Mouse (Mus musculus): Measurements from ENCODE around the gene Dgkz. TPM values are rescaled to one million over a fixed set of nuclear protein-coding genes. Genes with fewer than 3 reads are reported as not detected.

Dgkz gene
- polyA plus RNA-seq, 1 experiment from 2014 or later = 32.1 TPM

GRCm38 (mm10) chr2:91953825-91954224 is 21.8 kb downstream of the Dgkz start:
- ATAC-seq (replicated peaks; ENCODE audit: low FRiP score, low read depth) (peak; percentile 62), DNase-seq (ENCODE audit: low spot score) (peak; percentile 81)
- Histone ChIP-seq H3K36me3 (ENCODE audit: insufficient read depth, low read length) (no peaks in the 10 kb centered on the region), H3K4me3 (replicated peaks; ENCODE audit: low read depth, low read length) (no peak overlapping the region), H3K4me2 (ENCODE audit: low read length) (no peak overlapping the region), H3K27ac (peak overlapping the region; percentile 10), H3K9me3 (replicated peaks; ENCODE audit: low read length) (no peaks in the 10 kb centered on the region), H3K27me3 (ENCODE audit: insufficient read depth, low read length) (no peaks in the 10 kb centered on the region), H3K4me1 (replicated peaks; ENCODE audit: insufficient read depth, low read length) (peaks cover 31% of the 10 kb centered on the region), H3K9ac (ENCODE audit: low read depth, low read length) (no peak overlapping the region)
- no peak for TF ChIP-seq CTCF (IDR thresholded peaks at IDR 0.05; ENCODE audit: low read depth)
- 14% methylated on average over 5 of the region's 5 CpGs for WGBS

GRCm38 (mm10) chr2:91950275-91951085 is 25.2 kb downstream of the Dgkz start:
- Histone ChIP-seq H3K9ac (ENCODE audit: low read depth, low read length) (peak overlapping the region; percentile 54; the same call in 1 of the 2 replicates), H3K36me3 (ENCODE audit: insufficient read depth, low read length) (no peaks in the 10 kb centered on the region), H3K27me3 (ENCODE audit: insufficient read depth, low read length) (no peaks in the 10 kb centered on the region), H3K4me1 (replicated peaks; ENCODE audit: insufficient read depth, low read length) (peaks cover 46% of the 10 kb centered on the region), H3K27ac (peak overlapping the region; percentile 72), H3K9me3 (replicated peaks; ENCODE audit: low read length) (no peaks in the 10 kb centered on the region), H3K4me2 (ENCODE audit: low read length) (peak overlapping the region; percentile 49), H3K4me3 (replicated peaks; ENCODE audit: low read depth, low read length) (no peak overlapping the region; the same call in 1 of the 2 replicates)
- ATAC-seq (replicated peaks; ENCODE audit: low FRiP score, low read depth) (peak; percentile 38), DNase-seq (ENCODE audit: low spot score) (peak; percentile 80)
- 17% methylated on average over 15 of the region's 15 CpGs for WGBS
- TF ChIP-seq CTCF (IDR thresholded peaks at IDR 0.05; ENCODE audit: low read depth) = no peak

GRCm38 (mm10) chr2:91949411-91950274 is 26.0 kb downstream of the Dgkz start:
- Histone ChIP-seq H3K9me3 (replicated peaks; ENCODE audit: low read length) (no peaks in the 10 kb centered on the region), H3K9ac (ENCODE audit: low read depth, low read length) (peak overlapping the region; percentile 54; the same call in 1 of the 2 replicates), H3K36me3 (ENCODE audit: insufficient read depth, low read length) (no peaks in the 10 kb centered on the region), H3K27me3 (ENCODE audit: insufficient read depth, low read length) (no peaks in the 10 kb centered on the region), H3K27ac (peak overlapping the region; percentile 72), H3K4me1 (replicated peaks; ENCODE audit: insufficient read depth, low read length) (peaks cover 41% of the 10 kb centered on the region), H3K4me2 (ENCODE audit: low read length) (peak overlapping the region; percentile 49), H3K4me3 (replicated peaks; ENCODE audit: low read depth, low read length) (no peak overlapping the region; the same call in 1 of the 2 replicates)
- WGBS = 54% methylated on average over 17 of the region's 17 CpGs
- ATAC-seq (replicated peaks; ENCODE audit: low FRiP score, low read depth) (no peak), DNase-seq (ENCODE audit: low spot score) (no peak)
- no peak for TF ChIP-seq CTCF (IDR thresholded peaks at IDR 0.05; ENCODE audit: low read depth)

- Histone ChIP-seq H3K27ac (peak overlapping the region; percentile 72; the same call in 1 of the 2 replicates), H3K4me1 (replicated peaks; ENCODE audit: insufficient read depth, low read length) (peaks cover 43% of the 10 kb centered on the region), H3K9me3 (replicated peaks; ENCODE audit: low read length) (no peaks in the 10 kb centered on the region), H3K9ac (ENCODE audit: low read depth, low read length) (no peak overlapping the region), H3K27me3 (ENCODE audit: insufficient read depth, low read length) (no peaks in the 10 kb centered on the region), H3K36me3 (ENCODE audit: insufficient read depth, low read length) (no peaks in the 10 kb centered on the region), H3K4me3 (replicated peaks; ENCODE audit: low read depth, low read length) (no peak overlapping the region), H3K4me2 (ENCODE audit: low read length) (no peak overlapping the region)
- DNase-seq (ENCODE audit: low spot score) = no peak
- no peak for ATAC-seq (replicated peaks; ENCODE audit: low FRiP score, low read depth)
- 52% methylated on average over 3 of the region's 3 CpGs for WGBS
- TF ChIP-seq CTCF (IDR thresholded peaks at IDR 0.05; ENCODE audit: low read depth) = no peak
Measured at GRCm38 (mm10) chr2:91948792-91949241, 26.8 kb downstream of the Dgkz start.

GRCm38 (mm10) chr2:91948151-91948509 is 27.5 kb downstream of the Dgkz start:
- DNase-seq (ENCODE audit: low spot score) (no peak), ATAC-seq (replicated peaks; ENCODE audit: low FRiP score, low read depth) (no peak)
- Histone ChIP-seq H3K9ac (ENCODE audit: low read depth, low read length) (no peak overlapping the region), H3K4me1 (replicated peaks; ENCODE audit: insufficient read depth, low read length) (peaks cover 39% of the 10 kb centered on the region), H3K27ac (peak overlapping the region; percentile 62; the same call in 1 of the 2 replicates), H3K4me3 (replicated peaks; ENCODE audit: low read depth, low read length) (no peak overlapping the region), H3K36me3 (ENCODE audit: insufficient read depth, low read length) (no peaks in the 10 kb centered on the region), H3K4me2 (ENCODE audit: low read length) (no peak overlapping the region), H3K27me3 (ENCODE audit: insufficient read depth, low read length) (no peaks in the 10 kb centered on the region), H3K9me3 (replicated peaks; ENCODE audit: low read length) (no peaks in the 10 kb centered on the region)
- no peak for TF ChIP-seq CTCF (IDR thresholded peaks at IDR 0.05; ENCODE audit: low read depth)
- WGBS = 60% methylated on average over 6 of the region's 6 CpGs

All from kidney, postnatal 0 days (tissue).